Mouse (Mus musculus) embryonic facial prominence, embryonic 11.5 days (tissue): ENCODE measurements around the gene Ctnnd2. TPM values are rescaled to one million over a fixed set of nuclear protein-coding genes. Genes with fewer than 3 reads are reported as not detected.

Experiments used
- ATAC-seq: fragments of 200-750 bp; cut with Nextera tagmentation; replicated peaks from 2 replicates; pipeline ENCODE4 v1.8.0; 2017; ENCODE audit warnings: low read depth; ENCODE audit not compliant: insufficient number of reproducible peaks, low FRiP score, low TSS enrichment
- DNase-seq: peaks from one replicate; pipeline ENCODE4 v3.0.0-alpha.2; 2015; ENCODE audit warnings: low spot score
- H3K27ac ChIP-seq: fragments of 300-500 bp; sonication (generic); replicated peaks from 2 replicates; pipeline ENCODE4 v1.5.1; 2014; ENCODE audit warnings: mild to moderate bottlenecking, low read depth, low read length, control low read depth
- H3K27me3 ChIP-seq: fragments of 300-500 bp; sonication (generic); 2 replicates; pipeline ENCODE4 v1.6.1; 2014; ENCODE audit warnings: mild to moderate bottlenecking, low read length, moderate library complexity, mixed read lengths; ENCODE audit not compliant: control insufficient read depth, insufficient read depth
- H3K36me3 ChIP-seq: fragments of 300-500 bp; sonication (generic); replicated peaks from 2 replicates; pipeline ENCODE4 v1.6.1; 2014; ENCODE audit warnings: low read depth, mild to moderate bottlenecking, low read length, moderate library complexity, mixed read lengths; ENCODE audit not compliant: control insufficient read depth, insufficient read depth
- H3K4me1 ChIP-seq: fragments of 300-500 bp; sonication (generic); 2 replicates; pipeline ENCODE4 v1.6.1; 2014; ENCODE audit warnings: low read length, mixed read lengths; ENCODE audit not compliant: control insufficient read depth, insufficient read depth
- H3K4me2 ChIP-seq: fragments of 300-500 bp; sonication (generic); 2 replicates; pipeline ENCODE4 v1.6.1; 2014; ENCODE audit warnings: low read depth, mild to moderate bottlenecking, control low read depth, low read length, moderate library complexity
- H3K4me3 ChIP-seq: fragments of 300-500 bp; sonication (generic); 2 replicates; pipeline ENCODE4 v1.5.1; 2014; ENCODE audit warnings: low read depth, low read length, control low read depth
- H3K9ac ChIP-seq: fragments of 300-500 bp; sonication (generic); replicated peaks from 2 replicates; pipeline ENCODE4 v1.6.1; 2014; ENCODE audit warnings: mild to moderate bottlenecking, control low read depth, low read length
- H3K9me3 ChIP-seq: fragments of 300-500 bp; sonication (generic); replicated peaks from 2 replicates; pipeline ENCODE4 v1.6.1; 2016; ENCODE audit warnings: mild to moderate bottlenecking, low read length, inconsistent platforms, mixed read lengths; ENCODE audit not compliant: control insufficient read depth
- WGBS: fragments of 180-500 bp; shearing (Covaris S2); extraction: QIAGEN DNeasy Blood & Tissue Kit; methylation state at CpG from one replicate; pipeline ENCODE4 v1.1.7; 2014; 5-methylcytosine and 5-hydroxymethylcytosine counted together
- polyA plus RNA-seq: library from polyadenylated mRNA; unstranded; fragments of >200 nt; fragmentation: Nextera tagmentation; extraction: Ambion mirVana; gene quantifications from 2 replicates; pipeline ENCODE4 v1.2.1, GENCODE M21; 2014

The Ctnnd2 gene
- polyA plus RNA-seq, 1 experiment from 2014 or later = 9.6 TPM

DNA sequence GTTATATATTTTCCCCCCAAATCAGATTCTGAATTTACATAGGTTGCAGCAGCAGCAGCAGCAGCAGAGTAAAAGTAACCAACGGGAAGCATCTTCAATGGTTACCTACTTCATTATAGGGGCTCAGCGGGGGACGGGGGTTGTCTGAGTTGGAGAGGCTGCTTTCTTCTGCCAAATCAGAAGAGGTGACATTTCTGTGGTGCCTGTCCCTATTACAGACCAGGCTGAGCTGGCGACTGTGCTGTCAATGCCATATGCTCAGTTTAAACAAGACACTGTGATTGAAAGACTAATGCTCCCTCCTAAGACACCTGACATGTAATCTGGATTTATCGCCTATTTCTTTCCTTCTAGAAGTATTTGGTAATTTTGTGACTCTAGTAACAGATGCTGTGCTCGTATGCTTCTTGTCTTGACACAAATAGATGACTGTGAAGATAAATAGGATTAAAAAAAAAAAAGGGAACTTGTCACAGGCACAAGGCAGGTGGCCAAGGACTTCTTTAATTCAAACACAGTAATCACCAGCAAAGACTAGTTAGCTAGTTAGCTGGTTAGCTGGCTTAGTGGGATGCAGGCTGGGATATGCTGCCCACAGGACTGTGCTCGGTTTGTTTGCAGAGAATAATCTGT, 475.4 kb downstream of the Ctnnd2 start:
- no peaks in the 10 kb centered on the region for H3K4me1 ChIP-seq
- H3K4me3 ChIP-seq = no peak overlapping the region
- no peak overlapping the region for H3K4me2 ChIP-seq

GRCm38 (mm10) chr15:30649964-30650363, 477.6 kb downstream of the Ctnnd2 start:
- Histone ChIP-seq H3K36me3 (no peaks in the 10 kb centered on the region), H3K4me3 (no peak overlapping the region), H3K27ac (no peak overlapping the region), H3K9ac (no peak overlapping the region), H3K27me3 (peaks cover 20% of the 10 kb centered on the region), H3K4me2 (no peak overlapping the region), H3K4me1 (no peaks in the 10 kb centered on the region), H3K9me3 (no peaks in the 10 kb centered on the region)
- ATAC-seq (no peak), DNase-seq (no peak)
- WGBS = 60% methylated on average over 6 of the region's 6 CpGs

More for the DNA sequence above, 475.4 kb downstream of the Ctnnd2 start:
- ATAC-seq = no peak
- H3K9me3 ChIP-seq = no peaks in the 10 kb centered on the region
- H3K27ac ChIP-seq = no peak overlapping the region
- peaks cover 20% of the 10 kb centered on the region for H3K27me3 ChIP-seq
- WGBS = 42% methylated on average over 7 of the region's 7 CpGs
- no peaks in the 10 kb centered on the region for H3K36me3 ChIP-seq
- H3K9ac ChIP-seq = no peak overlapping the region
- DNase-seq = no peak

DNA sequence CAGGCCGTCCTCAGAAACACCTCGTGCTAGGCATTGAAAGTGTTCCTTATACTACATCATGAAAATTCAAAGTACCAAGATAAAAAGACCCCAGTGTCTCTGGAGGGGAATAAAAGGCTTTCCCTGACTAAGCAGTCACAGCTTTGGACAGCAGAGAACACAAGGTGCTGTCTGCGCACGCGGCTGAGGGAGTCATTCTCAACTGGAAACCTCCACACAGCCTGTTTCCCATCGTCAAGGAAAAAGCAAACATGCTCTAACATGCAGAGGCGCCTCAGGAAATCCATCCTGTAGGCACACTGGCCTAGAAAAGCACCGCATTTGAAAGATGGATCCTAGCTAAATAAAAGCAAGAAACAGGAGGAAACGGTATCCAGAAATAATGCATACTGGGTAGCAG, 483.0 kb downstream of the Ctnnd2 start:
- Histone ChIP-seq H3K9me3 (no peaks in the 10 kb centered on the region), H3K4me3 (no peak overlapping the region), H3K4me1 (no peaks in the 10 kb centered on the region), H3K36me3 (no peaks in the 10 kb centered on the region), H3K27ac (no peak overlapping the region), H3K4me2 (no peak overlapping the region), H3K27me3 (no peaks in the 10 kb centered on the region), H3K9ac (no peak overlapping the region)
- WGBS = 79% methylated on average over 9 of the region's 9 CpGs
- ATAC-seq (no peak), DNase-seq (peak; percentile 13)

GRCm38 (mm10) chr15:30657588-30657987, 485.2 kb downstream of the Ctnnd2 start:
- Histone ChIP-seq H3K9me3 (no peaks in the 10 kb centered on the region), H3K27ac (no peak overlapping the region), H3K4me3 (no peak overlapping the region), H3K36me3 (no peaks in the 10 kb centered on the region), H3K4me1 (no peaks in the 10 kb centered on the region), H3K4me2 (no peak overlapping the region), H3K27me3 (no peaks in the 10 kb centered on the region), H3K9ac (no peak overlapping the region)
- no peak for DNase-seq
- ATAC-seq = no peak
- WGBS = 71% methylated on average over 3 of the region's 3 CpGs

- WGBS = 83% methylated on average over 8 of the region's 8 CpGs
- H3K27me3 ChIP-seq = no peaks in the 10 kb centered on the region
- no peaks in the 10 kb centered on the region for H3K4me1 ChIP-seq
- H3K36me3 ChIP-seq = no peaks in the 10 kb centered on the region
- H3K4me2 ChIP-seq = no peak overlapping the region
- ATAC-seq (no peak), DNase-seq (no peak)
- no peaks in the 10 kb centered on the region for H3K9me3 ChIP-seq
- no peak overlapping the region for H3K4me3 ChIP-seq
- no peak overlapping the region for H3K9ac ChIP-seq
- H3K27ac ChIP-seq = no peak overlapping the region
Observed at GRCm38 (mm10) chr15:30660539-30661149, 488.3 kb downstream of the Ctnnd2 start.

DNA sequence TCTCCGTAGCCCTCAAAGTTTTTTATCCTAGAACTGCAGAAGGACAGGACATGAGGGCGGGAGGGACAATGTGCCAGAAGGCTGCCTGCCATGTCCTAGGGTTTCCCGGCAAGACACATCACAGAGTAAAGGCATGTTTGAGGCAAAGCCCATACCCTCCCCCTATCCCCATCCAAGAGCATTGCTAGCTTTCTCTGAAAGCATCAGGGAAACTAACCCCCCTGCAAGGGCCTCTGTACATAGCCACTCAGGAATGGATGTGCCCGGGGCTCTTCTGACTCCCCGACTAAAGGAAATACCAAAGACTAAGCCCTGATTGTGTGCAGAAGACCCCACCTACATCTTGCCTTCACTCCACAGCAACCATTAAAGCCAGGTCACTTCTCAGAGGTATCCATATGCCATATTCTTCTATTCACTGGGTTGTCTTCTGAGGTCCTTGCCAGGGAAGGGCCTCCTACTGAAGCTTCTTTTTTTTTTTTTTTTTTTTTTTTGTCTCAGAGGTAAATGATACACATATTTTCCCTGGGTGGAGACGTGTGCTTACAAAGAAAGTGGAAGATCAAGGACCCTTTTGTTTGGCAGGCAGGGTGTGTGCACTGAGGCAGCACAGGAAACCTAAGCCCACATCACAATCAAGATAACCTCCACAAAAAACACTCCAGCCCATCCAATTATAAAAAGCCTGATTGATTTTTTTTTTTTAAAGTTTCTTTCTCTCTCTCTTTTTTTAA, 489.5 kb downstream of the Ctnnd2 start:
- WGBS = 25% methylated on average over 6 of the region's 6 CpGs
- no peak overlapping the region for H3K27ac ChIP-seq
- no peaks in the 10 kb centered on the region for H3K36me3 ChIP-seq
- no peak overlapping the region for H3K9ac ChIP-seq
- H3K4me1 ChIP-seq = no peaks in the 10 kb centered on the region
- no peak overlapping the region for H3K4me3 ChIP-seq
- no peak overlapping the region for H3K4me2 ChIP-seq
- no peaks in the 10 kb centered on the region for H3K9me3 ChIP-seq
- DNase-seq = peak; percentile 25
- ATAC-seq = peak; percentile 79
- no peaks in the 10 kb centered on the region for H3K27me3 ChIP-seq

DNA sequence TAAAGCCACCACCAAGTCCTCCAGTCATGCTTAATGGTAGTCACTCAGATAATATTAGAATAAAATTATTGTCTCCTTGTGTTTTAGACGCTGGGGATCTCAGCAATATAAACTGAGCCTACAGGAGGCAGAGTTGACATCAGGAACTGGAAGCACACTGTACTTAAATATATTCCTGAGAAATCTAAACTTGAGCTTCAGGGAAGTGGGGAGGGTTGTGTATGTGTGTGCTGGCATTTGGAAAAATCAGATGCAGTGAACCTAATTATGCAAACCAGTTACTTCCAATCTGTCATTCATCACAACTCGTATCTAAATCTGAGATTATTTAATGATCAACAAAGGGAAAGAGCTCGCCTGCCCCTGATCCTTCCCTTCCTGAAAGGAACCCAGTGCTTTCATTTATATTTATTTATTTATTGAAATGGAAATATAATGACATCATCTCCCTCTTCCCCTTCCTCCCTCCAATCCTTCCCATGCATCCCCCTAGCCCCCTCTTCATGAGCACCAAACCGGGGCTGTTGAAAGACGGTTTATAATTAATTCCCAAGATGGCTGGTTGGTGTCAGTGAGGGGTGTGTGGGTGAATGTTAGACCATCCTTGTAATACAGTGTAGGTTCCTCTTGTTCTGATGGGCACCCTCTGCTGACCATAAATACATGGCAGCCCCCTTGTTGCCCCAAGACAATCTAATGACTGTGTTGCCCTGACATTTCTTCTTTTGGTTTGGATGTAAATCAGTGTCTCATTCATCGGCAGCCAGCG, 495.6 kb downstream of the Ctnnd2 start:
- H3K4me1 ChIP-seq = no peaks in the 10 kb centered on the region
- no peaks in the 10 kb centered on the region for H3K36me3 ChIP-seq
- no peak for ATAC-seq
- no peak overlapping the region for H3K9ac ChIP-seq
- DNase-seq = no peak
- H3K9me3 ChIP-seq = no peaks in the 10 kb centered on the region
- H3K27me3 ChIP-seq = no peaks in the 10 kb centered on the region
- no peak overlapping the region for H3K4me3 ChIP-seq
- no peak overlapping the region for H3K27ac ChIP-seq
- no peak overlapping the region for H3K4me2 ChIP-seq
- 74% methylated on average over 7 of the region's 7 CpGs for WGBS
